Mouse (Mus musculus) monocyte, adult 2 months (primary cell): ENCODE results near the gene Asic2.

Experiments
- DNase-seq, 2 experiments: peaks; one replicate each; pipeline ENCODE4 v3.0.0; 2022; ENCODE audit warnings: low spot score in 2 of 2, low read depth in 1 of 2

Asic2 gene

GRCm38 (mm10) chr11:81135141-81135540, 833.1 kb downstream of the Asic2 start:
- DNase-seq = no peak

GRCm38 (mm10) chr11:81133950-81134349, 834.3 kb downstream of the Asic2 start:
- no peak for DNase-seq

GRCm38 (mm10) chr11:81132669-81133068, 835.6 kb downstream of the Asic2 start:
- no peak for DNase-seq

GRCm38 (mm10) chr11:81124363-81124762, 843.9 kb downstream of the Asic2 start:
- DNase-seq = no peak

DNA sequence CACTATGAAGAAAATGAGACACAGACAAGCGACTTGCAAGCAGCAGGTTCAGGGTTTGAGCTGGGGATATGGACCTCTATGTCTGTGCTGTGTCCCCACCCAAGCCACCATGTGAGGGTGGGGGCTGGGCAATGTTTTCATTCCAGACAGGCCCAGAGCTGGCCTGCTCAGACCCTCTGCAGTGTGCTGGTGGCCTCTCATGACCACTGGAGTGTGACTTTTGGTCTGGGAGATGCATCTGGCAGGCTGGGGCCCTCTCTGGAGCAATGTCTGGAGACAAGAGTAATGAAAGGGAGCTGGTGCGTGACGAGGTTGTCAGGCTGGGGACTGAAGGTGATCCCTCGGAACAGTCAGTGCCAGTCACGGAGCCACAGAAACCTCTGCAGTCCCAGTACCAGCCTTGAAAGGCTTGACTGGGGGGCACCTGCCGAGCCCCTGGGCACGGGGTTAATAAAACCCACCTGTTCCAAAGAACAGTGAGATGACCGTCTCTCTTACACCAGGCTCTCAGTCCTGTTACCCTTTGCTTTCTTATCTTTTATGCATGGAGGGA, 848.2 kb downstream of the Asic2 start:
- no peak for DNase-seq

DNA sequence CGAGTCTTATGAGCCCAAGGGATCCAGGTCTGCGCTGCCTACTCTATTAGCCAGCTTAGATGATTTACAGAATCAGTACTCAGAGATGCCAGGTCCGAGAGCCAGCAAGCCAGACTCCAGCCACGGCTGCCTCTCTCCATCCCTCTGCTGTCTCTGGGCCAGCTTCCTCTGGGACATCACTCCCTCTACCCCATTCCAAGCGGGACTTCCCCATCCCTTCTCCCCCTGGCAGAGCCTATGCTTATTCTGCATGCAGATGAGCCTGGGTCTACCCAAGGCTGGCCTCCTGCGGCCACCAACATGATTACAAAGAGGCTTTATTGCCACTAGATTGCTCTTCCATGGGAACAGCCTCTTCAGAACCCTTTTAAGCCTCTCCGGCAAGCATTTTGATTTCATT, 850.2 kb downstream of the Asic2 start:
- DNase-seq = no peak

- DNase-seq = no peak
Measured at GRCm38 (mm10) chr11:81115666-81116065, 852.6 kb downstream of the Asic2 start.

- no peak for DNase-seq
Measured at GRCm38 (mm10) chr11:81111626-81112025, 856.6 kb downstream of the Asic2 start.

DNA sequence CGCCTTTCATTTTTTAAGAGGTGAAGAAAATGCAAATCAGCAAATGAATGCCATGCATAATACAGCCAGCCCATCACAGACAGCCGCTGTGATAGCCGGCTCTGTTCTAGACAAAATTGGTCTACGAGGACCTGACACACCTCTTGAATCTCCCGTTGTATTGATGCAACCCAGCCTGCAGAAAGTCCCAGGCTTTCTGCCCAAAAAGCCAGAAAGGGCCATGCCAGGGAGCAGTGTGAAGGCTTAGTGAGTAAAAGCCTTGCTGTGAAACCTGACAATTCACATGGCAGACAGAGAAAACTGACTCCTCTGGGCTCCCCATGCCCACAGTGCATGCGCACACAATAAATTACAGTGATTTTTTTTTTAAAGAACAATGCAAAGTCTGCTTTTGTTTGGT, 858.2 kb downstream of the Asic2 start:
- no peak for DNase-seq

DNA sequence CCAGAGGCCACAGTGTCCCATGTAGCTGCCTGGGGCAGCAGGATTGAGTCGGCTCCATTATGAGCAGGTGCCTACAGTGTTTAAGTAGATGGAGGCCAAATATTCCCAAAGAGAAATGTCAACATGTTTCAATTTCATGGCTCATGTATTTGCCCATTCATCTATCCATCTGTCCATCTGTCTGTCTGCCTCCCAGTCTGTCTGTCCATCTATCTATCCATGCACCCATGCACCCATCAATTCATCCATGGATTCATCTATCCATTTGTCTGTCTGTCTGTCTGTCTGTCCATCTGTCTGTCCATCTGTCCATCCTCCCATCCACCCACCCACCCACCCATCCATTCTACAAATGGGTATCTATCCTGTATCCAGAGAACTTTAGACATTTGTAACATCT, 861.3 kb downstream of the Asic2 start:
- DNase-seq = no peak

DNA sequence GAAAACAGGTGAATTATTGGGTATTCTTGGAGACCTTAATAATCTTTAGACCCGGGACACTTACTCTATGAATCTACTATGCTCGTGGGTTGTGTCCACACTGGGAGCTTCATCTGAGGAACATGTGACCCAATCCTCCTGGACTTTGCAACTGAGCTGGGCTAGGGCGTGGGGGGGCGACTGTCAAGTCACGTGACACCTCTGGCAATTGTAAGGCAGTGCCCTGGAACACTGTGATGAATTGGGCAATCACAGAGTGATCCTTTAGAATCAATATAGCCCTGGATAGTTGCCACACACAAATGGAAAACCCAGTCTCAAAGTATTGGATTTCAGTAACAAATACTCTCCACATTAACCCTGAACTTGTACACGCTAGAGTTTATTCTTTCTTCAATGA, 867.4 kb downstream of the Asic2 start:
- DNase-seq = no peak

DNA sequence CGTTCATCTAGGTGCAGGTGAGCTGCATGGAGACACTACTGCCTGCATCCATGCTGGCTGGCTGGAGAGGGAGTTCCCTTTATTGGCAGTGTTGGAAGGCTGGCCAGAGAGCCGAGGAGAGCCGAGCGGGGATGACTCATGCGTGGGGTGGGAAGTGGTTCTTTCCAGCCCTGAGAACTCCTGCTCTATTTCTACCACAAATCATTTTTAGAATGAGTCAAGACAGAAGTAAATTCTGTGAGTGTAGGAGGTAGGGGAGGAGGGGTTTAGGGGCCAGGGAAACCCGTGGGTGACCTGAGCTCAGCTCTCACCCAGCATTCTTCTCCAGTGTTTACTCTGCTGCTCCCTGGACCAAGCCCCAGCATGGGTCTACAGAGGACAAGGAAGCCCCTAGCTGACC, 872.2 kb downstream of the Asic2 start:
- no peak for DNase-seq

GRCm38 (mm10) chr11:81094581-81094980, 873.7 kb downstream of the Asic2 start:
- no peak for DNase-seq

DNA sequence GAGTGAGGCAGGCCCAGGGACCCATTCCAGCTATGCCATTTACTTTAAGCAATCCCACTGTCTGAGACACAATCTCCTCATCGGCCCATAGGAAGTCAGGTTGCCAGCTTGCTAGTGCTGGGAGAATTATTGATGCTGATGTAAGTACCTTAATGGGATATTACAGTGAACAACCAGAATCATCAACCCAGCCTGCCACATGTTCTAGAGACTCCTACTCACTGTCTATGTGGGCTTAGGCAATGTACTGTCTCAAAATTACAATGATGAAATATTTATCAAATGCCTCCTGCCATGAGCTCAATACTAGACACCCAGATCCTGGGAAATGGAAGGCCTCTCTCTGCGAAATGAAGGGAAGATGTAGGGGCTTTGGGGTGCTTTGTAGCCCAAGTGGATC, 876.1 kb downstream of the Asic2 start:
- no peak for DNase-seq

DNA sequence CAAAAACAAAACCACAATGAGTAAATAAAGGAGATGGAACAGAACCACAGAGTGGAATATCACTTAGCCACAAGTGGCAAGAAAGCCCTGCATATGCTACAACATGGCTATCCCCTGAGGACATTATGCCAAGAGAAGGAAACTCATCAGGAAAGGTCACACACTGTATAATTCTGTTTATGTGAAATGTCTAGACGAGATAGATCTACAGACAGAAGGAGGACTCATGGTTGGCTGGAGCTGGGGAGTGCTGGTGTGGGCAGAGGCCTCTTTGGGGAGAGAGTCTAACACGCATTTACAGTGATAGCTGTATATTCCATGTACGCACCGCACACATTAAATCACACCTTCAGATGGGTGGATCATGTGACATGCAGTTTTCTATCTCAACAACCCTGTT, 884.4 kb downstream of the Asic2 start:
- DNase-seq = no peak

- no peak for DNase-seq
Measured at GRCm38 (mm10) chr11:81080076-81080805, 888.0 kb downstream of the Asic2 start.

DNA sequence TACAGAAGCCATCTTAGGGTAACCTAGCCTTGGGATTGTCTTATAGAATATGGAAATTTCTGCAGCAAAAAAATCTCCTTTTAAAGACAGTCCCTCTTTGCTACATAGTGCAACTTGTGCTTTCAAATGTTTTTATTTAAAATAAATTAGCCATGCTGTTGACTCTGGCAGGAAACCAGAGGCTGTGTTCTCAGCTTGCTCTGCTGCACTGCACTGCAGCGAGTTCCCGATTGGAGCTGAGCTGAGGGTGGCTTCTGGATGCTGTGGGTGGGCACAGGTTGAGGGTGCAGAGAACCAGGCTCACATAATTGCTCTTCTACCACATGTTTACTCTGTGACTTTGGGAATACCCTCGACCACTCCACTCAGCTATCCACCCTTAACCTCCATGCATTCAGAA, 889.0 kb downstream of the Asic2 start:
- DNase-seq = no peak

DNA sequence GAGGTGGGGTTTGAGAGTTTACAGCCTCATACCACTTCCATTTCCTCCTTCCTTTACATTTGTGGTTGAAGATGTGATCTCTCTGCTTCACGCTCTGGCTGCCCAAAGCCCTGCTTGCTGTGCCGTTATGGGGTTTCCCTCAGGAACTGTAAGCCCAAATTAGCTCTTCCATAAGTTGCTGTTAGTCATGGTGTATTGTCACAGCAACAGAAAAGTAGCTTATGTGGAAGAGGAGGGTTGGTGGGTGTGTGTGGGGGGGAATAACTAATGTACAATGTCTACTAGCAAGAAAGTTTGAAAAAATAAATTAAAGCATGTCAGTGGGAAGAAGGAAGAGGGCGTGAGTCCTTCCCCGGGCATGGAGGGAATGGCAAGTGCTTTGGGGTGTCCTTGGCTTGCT, 896.4 kb downstream of the Asic2 start:
- DNase-seq = no peak

- no peak for DNase-seq
Measured at GRCm38 (mm10) chr11:81065386-81065785, 902.9 kb downstream of the Asic2 start.

GRCm38 (mm10) chr11:81064006-81064405, 904.3 kb downstream of the Asic2 start:
- DNase-seq = no peak

- no peak for DNase-seq
Measured at GRCm38 (mm10) chr11:81060077-81060476, 908.2 kb downstream of the Asic2 start.

DNA sequence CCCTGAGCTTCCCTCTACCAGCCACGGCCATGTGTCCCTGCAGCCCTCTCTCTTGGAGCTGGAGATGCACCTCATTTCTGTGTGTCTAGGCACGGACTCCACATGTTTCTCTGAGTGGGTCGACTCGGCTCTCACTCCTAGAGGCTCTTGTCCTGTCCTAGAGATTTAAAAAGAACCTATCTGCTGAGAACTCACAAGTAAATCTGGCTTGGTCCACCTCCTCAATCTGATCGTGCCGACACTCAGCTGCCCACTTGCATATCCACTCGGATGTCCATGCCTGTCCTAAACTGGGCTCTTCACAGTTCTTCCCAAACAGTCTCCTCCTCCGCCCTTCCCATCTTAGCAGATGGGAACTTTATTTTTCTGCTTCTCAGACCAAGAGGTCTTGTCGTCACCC, 908.7 kb downstream of the Asic2 start:
- DNase-seq = no peak

DNA sequence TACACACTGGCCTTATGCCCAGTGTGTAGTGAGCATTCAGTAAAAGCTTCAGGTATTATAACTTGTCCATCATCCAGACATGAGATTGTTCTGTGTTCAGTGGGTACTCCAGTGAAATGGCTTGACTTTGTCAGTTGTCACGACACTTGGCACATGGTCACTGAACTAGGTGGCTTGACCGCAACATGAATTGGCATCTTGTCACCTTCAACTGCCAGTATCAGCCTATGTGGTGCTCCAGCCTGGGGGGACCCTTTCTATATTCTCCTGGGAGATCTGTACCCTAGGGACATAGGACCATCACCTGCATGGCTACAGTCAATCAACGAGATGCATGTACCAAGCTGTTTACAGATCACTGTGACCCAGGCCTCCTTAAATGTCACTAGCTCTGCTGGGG, 910.8 kb downstream of the Asic2 start:
- no peak for DNase-seq
